Mouse (Mus musculus) CH12.LX (cell line): ENCODE measurements around the gene Dnajb7. TPM values are rescaled to one million over a fixed set of nuclear protein-coding genes. Genes with fewer than 3 reads are reported as not detected.

Experiments used
- DNase-seq: peaks from one replicate; pipeline ENCODE4 v3.0.0-alpha.2; 2013; ENCODE audit errors: extremely low read depth
- H3K27ac ChIP-seq: 2 replicates; pipeline ENCODE4 v1.5.1; 2012; ENCODE audit warnings: low read depth, mild to moderate bottlenecking, control low read depth, moderate library complexity; ENCODE audit not compliant: insufficient read depth
- H3K27me3 ChIP-seq: replicated peaks from 2 replicates; pipeline ENCODE3; 2012; ENCODE audit warnings: inconsistent platforms
- H3K36me3 ChIP-seq, 2 experiments: replicated peaks in 1 of 2; 2 replicates each; pipeline versions ENCODE3 to v1.6.1; 2012; ENCODE audit warnings: inconsistent platforms in 1 of 2, low read length in 1 of 2, mild to moderate bottlenecking in 1 of 2, mixed read lengths in 1 of 2, moderate library complexity in 1 of 2; ENCODE audit not compliant: control insufficient read depth in 1 of 2, insufficient read depth in 1 of 2
- H3K4me1 ChIP-seq, 2 experiments: 2 replicates each; pipeline ENCODE4 v1.6.1; 2012; ENCODE audit warnings: inconsistent platforms in 1 of 2, moderate library complexity in 1 of 2; ENCODE audit not compliant: insufficient read depth in 2 of 2, control insufficient read depth in 1 of 2
- H3K4me2 ChIP-seq: 2 replicates; pipeline ENCODE4 v1.6.1; 2012; ENCODE audit warnings: low read depth, mild to moderate bottlenecking, control low read depth; ENCODE audit not compliant: poor library complexity, insufficient read depth, severe bottlenecking
- H3K4me3 ChIP-seq, 3 experiments: fragments of 150-350 bp in 1 of 3; sonication (generic) in 1 of 3; replicated peaks in 1 of 3; 2 replicates each; pipeline versions ENCODE3 to v1.5.1; 2011 to 2012; ENCODE audit warnings: low read depth in 2 of 3, low read length in 2 of 3, mild to moderate bottlenecking in 2 of 3, moderate library complexity in 2 of 3, control low read depth in 1 of 3, improper control_type of control experiment in 1 of 3, inconsistent platforms in 1 of 3, mixed read lengths in 1 of 3; ENCODE audit not compliant: poor library complexity in 1 of 3
- H3K79me2 ChIP-seq: replicated peaks from 2 replicates; pipeline ENCODE4 v1.6.1; 2012; ENCODE audit warnings: mild to moderate bottlenecking, moderate library complexity; ENCODE audit not compliant: control insufficient read depth, poor library complexity, insufficient read depth, severe bottlenecking; ENCODE audit errors: extremely low read depth
- H3K9ac ChIP-seq: 2 replicates; pipeline ENCODE4 v1.6.1; 2012; ENCODE audit warnings: low read depth, mild to moderate bottlenecking, control low read depth, moderate library complexity; ENCODE audit not compliant: insufficient read depth
- H3K9me3 ChIP-seq: replicated peaks from 2 replicates; pipeline ENCODE3; 2012; ENCODE audit warnings: low read length, inconsistent platforms, mixed read lengths
- BHLHE40 ChIP-seq: IDR thresholded peaks from 2 replicates; pipeline ENCODE4 v1.6.1; 2011; ENCODE audit warnings: mild to moderate bottlenecking, low read depth, low read length, improper control_type of control experiment
- CHD2 ChIP-seq: IDR thresholded peaks from 2 replicates; pipeline ENCODE4 v1.6.1; 2011; ENCODE audit warnings: low read length, improper control_type of control experiment
- E2F4 ChIP-seq: IDR thresholded peaks from 2 replicates; pipeline ENCODE4 v1.6.1; 2011; ENCODE audit warnings: low read depth, low read length, improper control_type of control experiment; ENCODE audit not compliant: insufficient replicate concordance
- EP300 ChIP-seq: IDR thresholded peaks from 2 replicates; pipeline ENCODE4 v1.6.1; 2011; ENCODE audit warnings: low read length, improper control_type of control experiment
- ETS1 ChIP-seq: conservative IDR thresholded peaks from 2 replicates; pipeline ENCODE4 v1.6.1; 2012; ENCODE audit warnings: low read depth, mild to moderate bottlenecking, inconsistent platforms, low read length, improper control_type of control experiment, moderate library complexity
- GABPA ChIP-seq: IDR thresholded peaks from 2 replicates; pipeline ENCODE4 v1.6.1; 2012; ENCODE audit warnings: low read depth, low read length, improper control_type of control experiment, inconsistent platforms; ENCODE audit not compliant: insufficient replicate concordance
- MAFK ChIP-seq: IDR thresholded peaks from 2 replicates; pipeline ENCODE4 v1.6.1; 2011; ENCODE audit warnings: low read length, improper control_type of control experiment; ENCODE audit not compliant: insufficient replicate concordance
- MAX ChIP-seq: IDR thresholded peaks from 2 replicates; pipeline ENCODE4 v1.6.1; 2011; ENCODE audit warnings: low read length, improper control_type of control experiment
- MEF2A ChIP-seq: IDR thresholded peaks from 2 replicates; pipeline ENCODE4 v1.6.1; 2014; ENCODE audit warnings: low read depth, mild to moderate bottlenecking, inconsistent platforms, low read length, improper control_type of control experiment, borderline replicate concordance
- PAX5 ChIP-seq: IDR thresholded peaks from 2 replicates; pipeline ENCODE4 v1.6.1; 2012; ENCODE audit warnings: low read length, inconsistent platforms, mixed read lengths
- POLR2A ChIP-seq: IDR thresholded peaks from 2 replicates; pipeline ENCODE4 v1.6.1; 2011; ENCODE audit warnings: low read depth, mild to moderate bottlenecking, improper control_type of control experiment, low read length
- POLR2AphosphoS2 ChIP-seq: IDR thresholded peaks from 2 replicates; pipeline ENCODE4 v1.6.1; 2011; ENCODE audit warnings: low read depth, low read length, improper control_type of control experiment
- RAD21 ChIP-seq: IDR thresholded peaks from 2 replicates; pipeline ENCODE4 v1.6.1; 2011; ENCODE audit warnings: low read depth, mild to moderate bottlenecking, low read length, improper control_type of control experiment, moderate library complexity
- TBP ChIP-seq: conservative IDR thresholded peaks from 2 replicates; pipeline ENCODE4 v1.6.1; 2011; ENCODE audit warnings: low read depth, low read length, improper control_type of control experiment
- USF1 ChIP-seq: IDR thresholded peaks from 2 replicates; pipeline ENCODE4 v1.6.1; 2014; ENCODE audit warnings: low read depth, mild to moderate bottlenecking, inconsistent platforms, low read length, improper control_type of control experiment
- USF2 ChIP-seq: conservative IDR thresholded peaks from 2 replicates; pipeline ENCODE4 v1.6.1; 2011; ENCODE audit warnings: low read depth, low read length, improper control_type of control experiment
- ZC3H11A ChIP-seq: IDR thresholded peaks from 2 replicates; pipeline ENCODE4 v1.6.1; 2012; ENCODE audit warnings: low read depth, mild to moderate bottlenecking, inconsistent platforms, low read length, improper control_type of control experiment
- ZKSCAN1 ChIP-seq: IDR thresholded peaks from 2 replicates; pipeline ENCODE4 v1.6.1; 2012; ENCODE audit warnings: low read depth, inconsistent platforms, low read length, improper control_type of control experiment, borderline replicate concordance
- ZMIZ1 ChIP-seq: IDR thresholded peaks from 2 replicates; pipeline ENCODE4 v1.6.1; 2012; ENCODE audit warnings: low read depth, mild to moderate bottlenecking, inconsistent platforms, low read length, improper control_type of control experiment
- ZNF384 ChIP-seq: IDR thresholded peaks from 2 replicates; pipeline ENCODE4 v1.6.1; 2012; ENCODE audit warnings: low read depth, low read length, improper control_type of control experiment, inconsistent platforms
- dilution Hi-C: fragments of 300-500 bp; cut with MboI; formaldehyde crosslinking; loops from 2 replicates; pipeline ENCODE4 v1.14.3; 2020; ENCODE audit warnings: low sequenced_read_pairs; ENCODE audit not compliant: extremely low pct_unique_long_range_greater_than_20kb, extremely low pct_ligation_motif_present
- in situ Hi-C: fragments of 300-500 bp; cut with MboI; formaldehyde crosslinking; loops from 3 replicates; pipeline ENCODE4 v1.14.3; 2019; ENCODE audit warnings: low sequenced_read_pairs, low pct_ligation_motif_present, low pct_unique_long_range_greater_than_20kb, mixed read lengths
- polyA plus RNA-seq: library from polyadenylated mRNA; unstranded; fragments of >175 nt; gene quantifications from 2 replicates; pipeline ENCODE4 v1.2.1, GENCODE M21; 2012; ENCODE audit warnings: low read depth; ENCODE audit not compliant: insufficient read length
- total RNA-seq, 2 experiments: library from RNA; depleted of rRNA; stranded (reverse); fragments of 300-350 nt in 1 of 2; fragments of >200 nt in 1 of 2; gene quantifications; 2 replicates each; pipeline ENCODE4 v1.2.3; 2012 to 2014

Gene Dnajb7
- total and polyA plus RNA-seq, 3 experiments: not detected

- H3K36me3 ChIP-seq: peaks cover 18 to 48% of the 10 kb centered on the region in 2 experiments
- no peak overlapping the region for H3K27ac ChIP-seq
- DNase-seq: no peak
- H3K27me3 ChIP-seq: no peaks in the 10 kb centered on the region
- H3K9ac ChIP-seq: no peak overlapping the region
- H3K79me2 ChIP-seq: no peaks in the 10 kb centered on the region
- H3K4me2 ChIP-seq: no peak overlapping the region
- TF ChIP-seq CHD2 (no peak), BHLHE40 (no peak), ZKSCAN1 (no peak), ZNF384 (no peak), GABPA (no peak), E2F4 (no peak), USF2 (no peak), MAFK (no peak), POLR2AphosphoS2 (no peak), MEF2A (no peak), POLR2A (no peak), PAX5 (no peak), TBP (no peak), MAX (no peak), EP300 (no peak), RAD21 (no peak)
- peaks cover 2 to 8% of the 10 kb centered on the region in 2 experiments; a peak in 2 of 4 replicates for H3K4me1 ChIP-seq
- no peak overlapping the region for H3K4me3 ChIP-seq
- no peaks in the 10 kb centered on the region for H3K9me3 ChIP-seq
- dilution Hi-C loops (no loop called here), in situ Hi-C loops (no loop called here)
These were observed 17.2 kb upstream of the Dnajb7 start for GRCm38 (mm10) chr15:81425311-81425710.

- Histone ChIP-seq H3K9ac (no peak overlapping the region), H3K9me3 (no peaks in the 10 kb centered on the region), H3K79me2 (no peaks in the 10 kb centered on the region), H3K27ac (no peak overlapping the region), H3K4me2 (no peak overlapping the region), H3K4me1 (peaks cover 2 to 14% of the 10 kb centered on the region in 2 experiments; a peak in 2 of 4 replicates), H3K27me3 (no peaks in the 10 kb centered on the region), H3K4me3 (no peak overlapping the region), H3K36me3 (peaks cover 11 to 42% of the 10 kb centered on the region in 2 experiments)
- no peak for DNase-seq
- dilution Hi-C loops (no loop called here), in situ Hi-C loops (no loop called here)
- TF ChIP-seq E2F4: no peak
- no peak for TF ChIP-seq MEF2A
- TF ChIP-seq USF1: no peak
- TF ChIP-seq RAD21: no peak
- no peak for TF ChIP-seq ZMIZ1
- TF ChIP-seq ETS1: no peak
- TF ChIP-seq ZC3H11A: no peak
- no peak for TF ChIP-seq EP300
These were observed 14.1 kb upstream of the Dnajb7 start for GRCm38 (mm10) chr15:81422156-81422681.
